In genomic region chr12:53421701-53422100, GRCm38 (mm10) we compare ENCODE assay signal across 19 mouse cellular contexts.
DNase-seq lines count a peak whose midpoint lies in the region; ATAC-seq lines count a peak whose summit lies in the region.
"Had no signal": no experiment of that assay in that cellular context is flagged by ENCODE, and none has a peak within 500 bp of the region (broad histone marks: within the 10 kb centered on the region; RNA-seq: fewer than 3 reads in every experiment).

No protein-coding gene starts in this region.

- H3K9ac ChIP-seq in forebrain, embryonic 14.5 days (ENCODE audit: low read length): no peak overlapping the region
- no peak overlapping the region for H3K9ac ChIP-seq in forebrain, embryonic 13.5 days
- H3K9ac ChIP-seq: embryonic facial prominence, embryonic 15.5 days; hindbrain, embryonic 15.5 days; liver, embryonic 13.5 days had no signal

- no peaks in the 10 kb centered on the region for H3K36me3 ChIP-seq in forebrain, embryonic 14.5 days (ENCODE audit: control insufficient read depth, insufficient read depth, low read length)
- H3K36me3 ChIP-seq in forebrain, embryonic 13.5 days (ENCODE audit: poor library complexity, severe bottlenecking): no peaks in the 10 kb centered on the region
- H3K36me3 ChIP-seq: embryonic facial prominence, embryonic 15.5 days; hindbrain, embryonic 15.5 days; liver, embryonic 13.5 days had no signal

- no peaks in the 10 kb centered on the region for H3K27me3 ChIP-seq in forebrain, embryonic 14.5 days (replicated peaks; ENCODE audit: control insufficient read depth, insufficient read depth, low read length)
- H3K27me3 ChIP-seq in forebrain, embryonic 13.5 days: no peaks in the 10 kb centered on the region
- H3K27me3 ChIP-seq: embryonic facial prominence, embryonic 15.5 days; hindbrain, embryonic 15.5 days; liver, embryonic 13.5 days had no signal

- no peak for ATAC-seq in forebrain, embryonic 14.5 days
- no peak for ATAC-seq in forebrain, embryonic 13.5 days
- ATAC-seq in frontal cortex, adult (ENCODE audit: low TSS enrichment): no peak
- no peak for ATAC-seq in CD4-positive, CD25-positive, alpha-beta regulatory T cell, adult 4 months
- ATAC-seq: forebrain, embryonic 16.5 days had no signal

- H3K4me1 ChIP-seq in forebrain, embryonic 14.5 days (ENCODE audit: control insufficient read depth, insufficient read depth, low read length): peaks cover 13% of the 10 kb centered on the region
- H3K4me1 ChIP-seq in forebrain, embryonic 13.5 days: peaks cover 24% of the 10 kb centered on the region
- H3K4me1 ChIP-seq: embryonic facial prominence, embryonic 15.5 days; liver, embryonic 13.5 days had no signal

- H3K27ac ChIP-seq in forebrain, embryonic 14.5 days (ENCODE audit: low read depth, low read length): no peak overlapping the region
- no peak overlapping the region for H3K27ac ChIP-seq in forebrain, embryonic 13.5 days
- H3K27ac ChIP-seq: embryonic facial prominence, embryonic 15.5 days; gastrocnemius, adult 2 months; hindbrain, embryonic 15.5 days; liver, embryonic 13.5 days had no signal

- peak; percentile 22 for DNase-seq in forebrain, embryonic 14.5 days (ENCODE audit: low spot score)
- DNase-seq in layer of hippocampus, adult 9-10 months (ENCODE audit: low spot score): peak; percentile 32
- DNase-seq in layer of hippocampus, postnatal 36 days: no peak
- peak; percentile 50 for DNase-seq in MN1 (ENCODE audit: low spot score)
- DNase-seq in layer of hippocampus, adult 9-11 months: peak; percentile 30
- DNase-seq: cerebellum, adult 9-10 months; gastrocnemius, adult 2 months; kidney, adult 11 months; kidney, postnatal 10 days; liver, embryonic 13.5 days; lung, postnatal 10 days; right cerebral cortex, postnatal 14 days had no signal

- 66% methylated on average over 4 of the region's 4 CpGs for WGBS in forebrain, embryonic 14.5 days
- WGBS in forebrain, embryonic 13.5 days: 74% methylated on average over 4 of the region's 4 CpGs

- H3K4me2 ChIP-seq in forebrain, embryonic 14.5 days (ENCODE audit: low read length): no peak overlapping the region
- no peak overlapping the region for H3K4me2 ChIP-seq in forebrain, embryonic 13.5 days
- H3K4me2 ChIP-seq: embryonic facial prominence, embryonic 15.5 days; hindbrain, embryonic 15.5 days; liver, embryonic 13.5 days; midbrain, embryonic 11.5 days had no signal

- H3K9me3 ChIP-seq in forebrain, embryonic 14.5 days (replicated peaks; ENCODE audit: control insufficient read depth, low read length): no peaks in the 10 kb centered on the region
- no peaks in the 10 kb centered on the region for H3K9me3 ChIP-seq in forebrain, embryonic 13.5 days (replicated peaks)
- H3K9me3 ChIP-seq: embryonic facial prominence, embryonic 15.5 days; hindbrain, embryonic 15.5 days; liver, embryonic 13.5 days had no signal

- H3K4me3 ChIP-seq in forebrain, embryonic 14.5 days (ENCODE audit: low read depth, low read length): no peak overlapping the region
- H3K4me3 ChIP-seq in forebrain, embryonic 13.5 days: no peak overlapping the region
- H3K4me3 ChIP-seq: embryonic facial prominence, embryonic 15.5 days; gastrocnemius, adult 2 months; hindbrain, embryonic 15.5 days; liver, embryonic 13.5 days had no signal

Comparison
In these comparisons a context has a peak if more than half of its experiments do, and no peak if none do; other contexts are left out.
1. DNase-seq: peak in forebrain, embryonic 14.5 days (single experiment), layer of hippocampus, adult 9-10 months (single experiment), MN1 (single experiment) and layer of hippocampus, adult 9-11 months (single experiment); none in layer of hippocampus, postnatal 36 days (0 of 2).